Mouse (Mus musculus) right cerebral cortex, postnatal 14 days (tissue): ENCODE measurements around the gene Abcd1.
"Not testable (repeated sequence)": the region's sequence is repeated elsewhere in the genome, so short reads cannot be mapped to it uniquely, and the experiment has no call there.

Source experiments
- DNase-seq: peaks from one replicate; pipeline ENCODE4 v3.0.0; 2022

Abcd1 gene

DNA sequence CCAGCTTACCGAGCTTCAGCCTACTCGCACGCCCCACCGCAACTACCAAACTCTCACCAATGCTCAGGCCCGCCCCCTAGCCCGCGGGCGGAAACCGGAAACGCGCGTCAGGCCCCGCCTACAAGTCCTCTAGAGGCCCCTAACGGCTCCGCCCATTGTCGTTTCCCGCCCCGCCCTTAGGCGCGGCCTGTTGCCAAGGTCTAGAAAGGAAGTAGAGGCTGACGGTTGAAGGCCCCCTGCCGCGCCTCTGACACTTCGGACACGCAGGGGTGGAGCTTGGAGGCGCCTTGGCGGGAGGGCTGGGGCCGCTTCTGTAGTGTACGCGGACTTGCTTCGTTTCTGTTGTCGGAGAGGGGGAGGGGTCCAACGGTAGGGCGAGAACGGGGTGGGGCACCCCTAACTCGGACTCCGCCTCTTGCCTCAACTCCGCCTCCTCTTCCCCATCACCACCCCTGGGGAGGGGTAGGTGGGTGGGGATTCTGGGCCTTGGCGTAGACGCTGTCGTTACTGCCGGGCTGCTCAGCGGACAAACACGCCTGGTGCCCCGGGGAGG lies at the start of gene Abcd1, which contains the start of gene Bcap31:
Gene Abcd1, plus strand, starts transcription at position 489 of the 553 bp plus-strand sequence.
Gene Bcap31, minus strand, starts transcription at position 67 of the 553 bp plus-strand sequence.
- peak; percentile 80 for DNase-seq

DNA sequence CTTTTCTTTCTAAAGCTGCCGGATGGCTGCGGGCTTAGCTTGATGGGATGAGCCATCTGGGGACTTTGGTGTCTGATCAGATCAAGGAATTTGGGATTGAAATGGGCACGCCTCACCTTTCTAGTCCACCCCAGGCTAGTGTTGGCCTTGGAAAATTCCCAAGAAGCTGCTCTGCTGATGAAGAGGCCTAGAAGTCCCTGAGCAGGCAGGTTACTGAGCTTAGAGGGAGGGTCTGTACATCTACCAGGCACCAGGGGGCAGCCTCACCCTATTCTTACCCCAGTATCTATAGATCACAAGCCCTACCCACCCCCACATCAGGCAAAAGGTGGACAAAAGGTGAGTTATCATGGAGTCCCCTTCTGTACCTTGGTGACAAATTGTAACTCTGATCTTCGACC lies 44.4 kb upstream of the Abcd1 start:
- DNase-seq, result peak; percentile 48

GRCm38 (mm10) chrX:73672879-73673618 lies 43.3 kb upstream of the Abcd1 start, which contains the start of gene Slc6a8:
Gene Slc6a8 (plus strand): TSS chrX:73673150.
- DNase-seq, result peak; percentile 64

GRCm38 (mm10) chrX:73673619-73673967 lies 42.8 kb upstream of the Abcd1 start:
- DNase-seq, result no peak

DNA sequence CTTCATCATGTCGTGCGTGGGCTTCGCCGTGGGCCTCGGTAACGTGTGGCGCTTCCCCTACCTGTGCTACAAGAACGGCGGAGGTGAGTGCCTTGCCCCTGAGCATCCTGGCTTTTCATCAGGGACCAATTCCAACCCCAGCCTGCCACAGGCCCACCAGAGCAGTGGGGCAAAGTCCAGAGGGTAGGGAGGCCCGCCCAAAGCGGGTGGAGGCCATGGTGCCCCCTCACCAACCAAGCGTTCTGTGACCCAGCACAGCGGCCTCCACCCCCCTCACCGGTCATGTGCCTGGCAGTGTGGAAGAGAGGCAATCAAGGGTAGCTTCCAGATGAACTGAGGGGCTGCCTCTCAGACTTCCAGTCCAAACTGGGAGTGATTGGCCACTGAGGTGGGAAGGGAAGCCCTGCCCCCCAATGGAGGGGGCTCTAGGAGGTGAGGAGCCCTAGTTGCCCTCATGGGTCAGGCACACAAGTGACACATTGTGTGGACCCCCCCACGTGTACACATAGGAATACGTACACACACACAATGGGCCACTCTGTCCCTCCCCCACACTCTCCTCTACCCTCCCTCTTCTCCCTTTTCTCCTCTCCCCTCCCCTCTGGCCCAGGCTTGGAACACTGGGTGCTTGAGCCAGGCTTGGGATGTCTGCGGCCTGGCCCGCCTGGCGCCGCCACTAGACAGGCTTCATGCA lies 42.3 kb upstream of the Abcd1 start:
- DNase-seq, result no peak

DNA sequence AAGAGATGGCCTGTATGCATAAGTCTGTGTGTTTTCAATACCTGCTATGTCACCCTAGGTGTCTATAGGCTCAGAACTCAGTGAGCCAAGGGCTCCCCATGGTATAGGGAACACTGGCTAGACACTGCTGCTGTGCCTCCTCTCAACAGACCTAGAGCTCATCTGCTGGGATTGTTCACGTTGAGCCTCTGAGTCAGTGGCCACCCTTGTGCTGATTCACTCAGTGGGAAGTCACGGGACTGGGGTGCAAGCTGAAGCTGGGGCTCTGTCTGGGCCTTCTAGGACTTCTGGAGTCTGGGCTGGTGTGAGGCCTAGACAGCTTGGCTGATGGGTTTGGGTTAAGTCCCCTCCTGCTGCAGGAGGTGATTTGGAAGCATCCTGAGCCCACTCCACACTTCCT lies 41.2 kb upstream of the Abcd1 start:
- no peak for DNase-seq

- no peak for DNase-seq
Observed at GRCm38 (mm10) chrX:73676668-73677067, 39.7 kb upstream of the Abcd1 start.

DNA sequence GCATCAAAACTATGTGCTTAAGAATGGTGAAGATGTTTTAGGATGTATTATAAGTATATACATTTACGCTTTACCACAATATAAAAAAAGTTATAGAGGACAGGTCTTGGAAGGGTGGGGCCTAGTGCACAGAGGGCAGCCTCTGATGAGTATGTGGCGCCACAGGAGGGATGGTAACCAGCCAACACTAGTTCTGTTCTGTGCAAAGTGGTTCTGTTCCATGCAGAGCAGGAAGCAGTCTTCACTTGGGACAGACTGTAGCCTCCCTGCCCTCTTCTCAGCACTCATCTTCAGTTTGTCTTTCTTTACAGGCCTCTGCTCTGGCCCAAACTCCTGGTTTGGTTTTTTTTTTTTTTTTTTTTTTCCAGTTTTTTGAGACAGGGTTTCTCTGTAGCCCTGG lies 32.2 kb upstream of the Abcd1 start:
- no peak for DNase-seq

DNA sequence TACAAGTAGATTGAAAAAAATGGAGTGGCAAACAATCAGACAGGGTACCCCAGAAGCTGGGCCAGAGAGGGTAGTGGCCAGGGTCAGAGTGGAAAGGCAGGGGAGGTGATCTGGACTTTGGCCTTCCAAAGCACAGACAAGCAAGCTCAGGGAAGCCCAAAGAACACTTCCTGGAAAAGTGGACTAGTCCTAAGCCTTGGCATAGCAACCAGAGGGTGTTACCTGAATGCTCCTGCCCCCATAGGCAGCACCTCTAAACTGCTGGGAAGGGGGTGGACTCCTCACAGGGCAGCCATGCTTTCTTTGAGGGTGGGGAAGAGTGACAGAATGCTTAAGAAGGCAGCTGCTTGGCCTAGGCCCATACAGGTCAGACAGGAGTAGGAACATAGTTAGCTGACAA lies 31.4 kb upstream of the Abcd1 start:
- no peak for DNase-seq

- DNase-seq, result no peak
Observed at GRCm38 (mm10) chrX:73685629-73686028, 30.8 kb upstream of the Abcd1 start.

GRCm38 (mm10) chrX:73690917-73691629 lies 25.3 kb upstream of the Abcd1 start:
- DNase-seq, result peak; percentile 42

DNA sequence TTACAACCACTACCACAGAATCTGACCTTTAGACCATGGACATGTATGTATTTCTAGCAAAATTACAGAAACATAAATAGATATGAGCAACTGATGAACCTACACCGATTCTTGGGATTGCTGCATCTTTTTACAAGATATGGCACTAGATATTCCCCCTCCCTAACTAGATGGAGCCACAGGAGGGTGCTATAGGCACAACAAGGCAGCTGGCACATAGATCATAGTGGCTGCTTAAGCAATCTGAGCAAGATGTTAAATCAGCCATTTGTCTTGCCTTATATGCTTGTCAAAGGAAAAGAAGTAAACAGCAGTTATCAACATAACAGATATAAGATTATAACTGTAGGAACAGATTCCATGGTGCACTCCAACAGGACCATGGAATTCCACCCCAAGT lies 15.9 kb upstream of the Abcd1 start:
- no peak for DNase-seq

DNA sequence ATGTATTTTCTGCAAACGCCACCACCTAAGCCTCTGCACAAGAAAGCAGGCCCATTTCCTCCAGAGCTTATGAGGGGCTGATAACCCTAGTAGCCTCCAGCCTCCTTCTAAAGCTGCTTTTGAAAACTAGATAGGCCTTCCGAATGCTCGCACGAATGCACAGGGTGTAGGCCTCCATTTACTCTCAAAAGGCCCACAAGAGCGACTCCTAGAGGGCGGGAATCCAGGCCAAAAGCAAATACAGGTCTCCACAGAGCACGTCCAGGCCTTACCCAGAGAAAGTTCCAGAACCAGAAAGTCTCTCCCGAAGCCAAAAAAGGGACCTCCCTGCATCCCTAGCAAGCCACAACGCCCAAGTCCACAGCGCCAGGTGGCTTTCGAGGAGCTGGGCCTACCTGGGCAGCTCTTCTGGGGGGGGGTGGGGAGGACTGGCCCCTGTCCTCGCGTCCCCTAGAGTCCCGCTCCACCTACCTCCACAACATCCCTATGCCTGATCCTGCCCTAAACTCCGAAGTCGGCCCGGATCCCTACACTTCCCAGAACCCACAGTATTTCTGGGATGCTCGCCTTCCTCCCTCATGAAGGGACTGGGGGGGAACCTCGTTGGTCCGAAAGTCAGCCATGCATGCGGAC lies 805 bp upstream of the Abcd1 start:
- peak; percentile 12 for DNase-seq

DNA sequence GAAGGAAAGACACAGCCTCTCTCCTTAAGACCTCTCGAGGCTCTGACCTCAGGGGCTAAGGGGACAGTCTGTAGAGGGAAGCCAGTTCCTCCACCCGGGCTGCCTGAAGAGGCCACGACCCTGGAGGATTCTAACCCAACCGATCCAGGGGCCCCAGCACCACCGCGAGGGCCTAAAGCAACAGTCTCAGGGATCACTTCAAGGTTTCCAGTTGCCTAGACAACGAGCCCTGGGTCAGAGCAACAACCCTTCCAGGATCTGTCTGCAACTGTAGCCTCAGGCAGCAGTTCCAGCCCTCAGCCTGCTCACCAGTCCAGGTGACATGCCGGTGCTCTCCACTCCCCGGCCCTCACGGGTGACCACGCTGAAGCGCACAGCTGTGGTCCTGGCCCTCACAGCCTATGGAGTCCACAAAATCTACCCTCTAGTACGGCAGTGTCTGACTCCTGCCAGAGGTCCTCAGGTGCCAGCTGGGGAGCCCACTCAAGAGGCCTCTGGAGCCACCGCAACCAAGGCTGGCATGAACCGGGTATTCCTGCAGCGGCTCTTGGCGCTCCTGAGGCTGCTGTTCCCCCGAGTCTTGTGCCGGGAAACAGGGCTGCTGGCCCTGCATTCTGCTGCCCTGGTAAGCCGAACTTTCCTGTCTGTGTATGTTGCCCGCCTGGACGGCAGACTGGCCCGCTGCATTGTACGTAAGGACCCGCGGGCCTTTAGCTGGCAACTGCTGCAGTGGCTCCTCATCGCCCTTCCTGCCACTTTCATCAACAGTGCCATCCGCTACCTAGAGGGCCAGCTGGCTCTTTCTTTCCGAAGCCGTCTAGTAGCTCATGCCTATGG lies 530 bp downstream of the Abcd1 start:
- peak; percentile 10 for DNase-seq

DNA sequence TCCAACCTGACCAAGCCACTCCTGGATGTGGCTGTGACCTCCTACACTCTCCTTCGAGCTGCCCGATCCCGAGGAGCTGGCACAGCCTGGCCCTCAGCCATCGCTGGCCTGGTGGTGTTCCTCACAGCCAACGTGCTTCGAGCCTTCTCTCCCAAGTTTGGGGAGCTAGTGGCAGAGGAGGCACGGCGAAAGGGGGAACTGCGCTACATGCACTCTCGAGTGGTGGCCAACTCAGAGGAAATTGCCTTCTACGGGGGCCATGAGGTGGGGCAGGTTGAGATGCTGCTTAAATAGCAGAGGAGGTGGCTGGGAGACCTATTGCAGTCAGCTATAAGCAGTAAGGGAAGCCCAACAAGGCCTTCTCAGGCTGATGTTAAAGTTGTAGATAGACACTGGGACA lies 1.3 kb downstream of the Abcd1 start:
- DNase-seq, result peak; percentile 8

GRCm38 (mm10) chrX:73718271-73718670 lies 1.9 kb downstream of the Abcd1 start:
- no peak for DNase-seq

DNA sequence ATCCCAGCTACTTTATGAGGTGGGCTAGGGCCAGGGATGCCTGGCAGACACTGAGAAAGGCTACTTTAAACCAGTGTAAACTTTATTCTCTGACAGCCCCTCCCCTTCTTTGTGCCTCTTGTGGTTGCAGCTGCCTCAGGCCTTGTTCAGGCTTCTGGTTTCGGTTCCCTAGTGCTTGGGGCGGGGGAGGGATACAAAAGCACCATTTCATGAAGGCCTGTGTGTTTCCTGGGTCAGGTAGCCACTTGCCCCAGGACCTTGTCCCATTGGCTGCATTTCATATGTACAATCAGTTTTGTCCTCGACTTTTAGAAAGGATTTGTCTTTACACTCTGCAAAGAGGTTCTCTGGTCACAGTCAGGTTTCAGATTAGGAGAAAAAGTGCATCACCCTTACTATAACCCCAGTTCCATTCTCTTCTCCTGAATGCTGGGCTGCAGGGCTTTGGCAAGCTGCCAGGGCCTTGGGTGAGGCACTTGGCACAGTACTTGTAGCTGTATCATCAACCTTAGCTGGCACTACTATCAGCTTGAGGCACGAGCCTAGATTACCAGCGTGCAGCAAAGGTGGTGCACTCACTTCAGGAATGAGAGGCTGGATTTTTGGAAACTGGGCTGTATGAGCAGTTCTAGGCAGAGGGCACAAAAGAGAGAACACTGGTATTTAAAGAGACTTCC lies 2.4 kb downstream of the Abcd1 start:
- peak; percentile 13 for DNase-seq

DNA sequence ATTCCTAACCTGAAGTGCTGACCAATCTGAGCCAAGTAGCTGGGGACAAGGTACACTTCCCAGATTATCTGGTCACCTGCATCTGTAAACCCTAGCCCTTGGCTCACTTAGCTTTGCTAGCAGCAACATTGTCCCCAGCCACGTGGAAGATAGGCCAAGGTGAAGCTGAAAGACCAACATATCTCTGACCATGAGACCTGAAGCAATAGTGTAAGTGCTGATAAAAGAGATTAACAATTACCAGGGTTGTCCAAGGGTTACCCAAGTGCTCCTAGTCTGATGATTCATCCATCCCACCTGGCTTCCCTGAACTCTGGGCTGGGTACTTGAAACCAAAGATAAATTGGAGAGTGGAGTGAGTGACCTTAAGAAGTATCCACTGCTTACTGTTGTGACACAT lies 14.5 kb downstream of the Abcd1 start:
- no peak for DNase-seq

GRCm38 (mm10) chrX:73738155-73738554 lies 21.8 kb downstream of the Abcd1 start:
- no peak for DNase-seq

GRCm38 (mm10) chrX:73739151-73739550 lies 22.8 kb downstream of the Abcd1 start:
- no peak for DNase-seq

GRCm38 (mm10) chrX:73739841-73740240 lies 23.4 kb downstream of the Abcd1 start:
- DNase-seq, result not testable (repeated sequence)
